Mouse (Mus musculus): Measurements from ENCODE around the gene Cpne9. TPM values are rescaled to one million over a fixed set of nuclear protein-coding genes. Genes with fewer than 3 reads are reported as not detected.

Gene Cpne9
- polyA plus RNA-seq, 2 experiments = 0.02 TPM; not detected in 1

DNA sequence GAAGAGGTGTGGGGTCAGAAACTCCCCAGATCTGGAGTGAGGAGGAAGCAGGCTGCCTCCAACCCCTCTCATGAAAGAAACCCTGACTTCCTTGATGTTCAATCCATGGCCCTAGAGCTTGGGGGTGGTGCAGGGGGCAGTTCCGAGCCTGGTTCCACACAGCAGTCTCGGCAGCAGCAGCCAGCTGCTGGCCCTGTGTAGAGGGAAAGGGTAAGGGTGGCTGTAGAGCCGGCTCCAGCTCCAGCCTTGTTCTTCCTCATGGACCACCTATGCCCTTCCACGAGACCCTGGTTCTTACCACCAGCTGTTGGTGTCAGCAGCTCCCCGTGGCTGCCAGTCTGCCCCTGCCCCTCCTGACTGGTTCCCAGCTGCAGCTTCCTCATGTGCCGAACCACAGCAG is 52.1 kb downstream of the Cpne9 start:
- Histone ChIP-seq H3K36me3 (replicated peaks; ENCODE audit: control insufficient read depth, insufficient read depth, low read depth) (no peaks in the 10 kb centered on the region; the same call in 1 of the 2 replicates), H3K27me3 (ENCODE audit: control insufficient read depth, insufficient read depth, low read length) (no peaks in the 10 kb centered on the region), H3K4me2 (ENCODE audit: low read depth) (no peak overlapping the region), H3K4me3 (ENCODE audit: insufficient read depth in 1 of 2, low read depth in 2 of 2, low read length in 2 of 2) (no peak overlapping the region), H3K27ac (no peak overlapping the region), H3K9ac (replicated peaks) (no peak overlapping the region), H3K4me1 (replicated peaks; ENCODE audit: control insufficient read depth in 2 of 2, insufficient read depth in 2 of 2, low read length in 1 of 2) (peaks cover 2 to 6% of the 10 kb centered on the region in 2 experiments; a peak in 3 of 4 replicates), H3K9me3 (ENCODE audit: control insufficient read depth, low read length) (no peaks in the 10 kb centered on the region)
- 64% methylated on average over 6 of the region's 6 CpGs for WGBS (ENCODE audit: insufficient replicate concordance)
- ATAC-seq (ENCODE audit: insufficient read depth) (no peak), DNase-seq (ENCODE audit: low read depth in 3 of 3, low spot score in 3 of 3) (no peak)
- TF ChIP-seq EP300 (IDR thresholded peaks at IDR 0.05; ENCODE audit: low read depth) = no peak

GRCm38 (mm10) chr6:113336852-113337620 is 54.9 kb downstream of the Cpne9 start:
- Histone ChIP-seq H3K4me3 (ENCODE audit: insufficient read depth in 1 of 2, low read depth in 2 of 2, low read length in 2 of 2) (no peak overlapping the region), H3K4me1 (replicated peaks; ENCODE audit: control insufficient read depth in 2 of 2, insufficient read depth in 2 of 2, low read length in 1 of 2) (peaks cover 2 to 7% of the 10 kb centered on the region in 2 experiments; a peak in 3 of 4 replicates), H3K27ac (no peak overlapping the region), H3K9me3 (ENCODE audit: control insufficient read depth, low read length) (no peaks in the 10 kb centered on the region), H3K4me2 (ENCODE audit: low read depth) (no peak overlapping the region), H3K36me3 (replicated peaks; ENCODE audit: control insufficient read depth, insufficient read depth, low read depth) (no peaks in the 10 kb centered on the region; the same call in 1 of the 2 replicates), H3K9ac (replicated peaks) (no peak overlapping the region), H3K27me3 (ENCODE audit: control insufficient read depth, insufficient read depth, low read length) (no peaks in the 10 kb centered on the region)
- ATAC-seq (ENCODE audit: insufficient read depth) (peak; percentile 29; the same call in 1 of the 2 replicates), DNase-seq (ENCODE audit: low read depth in 3 of 3, low spot score in 3 of 3) (no peak)
- WGBS (ENCODE audit: insufficient replicate concordance) = 31% methylated on average over 8 of the region's 8 CpGs
- TF ChIP-seq CTCF (IDR thresholded peaks at IDR 0.05; ENCODE audit: low read depth) = no peak
- TF ChIP-seq EP300 (IDR thresholded peaks at IDR 0.05; ENCODE audit: low read depth) = no peak

DNA sequence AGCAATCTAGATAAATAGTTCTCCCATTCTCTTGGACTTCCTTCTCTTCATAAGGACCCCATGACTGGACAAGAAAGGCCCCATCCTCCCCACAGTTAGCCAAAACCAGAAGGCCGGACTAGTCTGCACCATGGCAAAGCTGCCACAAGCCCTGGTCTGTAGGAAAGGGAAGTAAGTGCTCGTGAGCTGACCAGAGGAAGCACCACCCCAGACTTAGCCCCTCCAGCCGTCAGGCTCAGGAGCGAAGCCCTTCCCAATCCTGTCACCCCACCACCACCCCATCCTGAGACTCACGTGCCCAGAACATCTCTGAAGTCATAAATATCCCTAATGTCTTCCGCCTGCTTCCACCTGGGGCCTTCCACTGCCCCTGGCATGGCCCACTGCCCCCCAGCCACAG is 59.5 kb downstream of the Cpne9 start:
- H3K4me1 ChIP-seq (replicated peaks; ENCODE audit: control insufficient read depth in 2 of 2, insufficient read depth in 2 of 2, low read length in 1 of 2) = peaks cover 2 to 18% of the 10 kb centered on the region in 2 experiments; a peak in 3 of 4 replicates
- no peaks in the 10 kb centered on the region for H3K36me3 ChIP-seq (replicated peaks; ENCODE audit: control insufficient read depth, insufficient read depth, low read depth)
- H3K9ac ChIP-seq (replicated peaks) = no peak overlapping the region
- no peak overlapping the region for H3K4me3 ChIP-seq (ENCODE audit: insufficient read depth in 1 of 2, low read depth in 2 of 2, low read length in 2 of 2)
- TF ChIP-seq CTCF (IDR thresholded peaks at IDR 0.05; ENCODE audit: low read depth) (no peak), EP300 (IDR thresholded peaks at IDR 0.05; ENCODE audit: low read depth) (no peak)
- H3K27me3 ChIP-seq (ENCODE audit: control insufficient read depth, insufficient read depth, low read length) = no peaks in the 10 kb centered on the region
- no peak overlapping the region for H3K27ac ChIP-seq
- DNase-seq (ENCODE audit: low read depth in 3 of 3, low spot score in 3 of 3) (no peak), ATAC-seq (ENCODE audit: insufficient read depth) (no peak)
- no peak overlapping the region for H3K4me2 ChIP-seq (ENCODE audit: low read depth)
- H3K9me3 ChIP-seq (ENCODE audit: control insufficient read depth, low read length) = no peaks in the 10 kb centered on the region
- WGBS (ENCODE audit: insufficient replicate concordance) = 50% methylated on average over 6 of the region's 6 CpGs

DNA sequence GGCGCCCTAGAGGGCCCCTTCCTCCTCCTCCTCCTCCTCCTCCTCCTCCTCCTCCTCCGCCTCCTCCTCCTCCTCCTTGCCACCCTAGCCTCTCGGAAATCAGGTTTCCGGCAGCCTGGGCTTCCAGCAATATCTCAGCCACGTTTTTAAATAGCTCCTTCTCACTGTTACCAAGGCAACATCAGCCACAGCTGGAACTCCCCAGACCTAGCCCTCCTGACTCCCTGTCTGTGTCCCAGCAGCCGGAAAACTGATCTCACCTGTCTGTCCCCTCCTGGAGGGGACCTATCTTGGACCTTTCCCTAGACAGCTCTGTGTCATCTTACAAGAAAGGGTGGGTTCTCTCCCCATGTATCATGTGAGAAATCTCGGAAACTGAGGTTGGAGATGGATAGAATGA is 60.2 kb downstream of the Cpne9 start:
- DNase-seq (ENCODE audit: low read depth in 3 of 3, low spot score in 3 of 3) = no peak
- peaks cover 1 to 13% of the 10 kb centered on the region in 2 experiments; a peak in 3 of 4 replicates for H3K4me1 ChIP-seq (replicated peaks; ENCODE audit: control insufficient read depth in 2 of 2, insufficient read depth in 2 of 2, low read length in 1 of 2)
- WGBS (ENCODE audit: insufficient replicate concordance) = 33% methylated on average over 5 of the region's 7 CpGs
- no peak overlapping the region for H3K4me3 ChIP-seq (ENCODE audit: insufficient read depth in 1 of 2, low read depth in 2 of 2, low read length in 2 of 2)
- H3K9ac ChIP-seq (replicated peaks) = no peak overlapping the region
- no peak for ATAC-seq (ENCODE audit: insufficient read depth)
- no peaks in the 10 kb centered on the region for H3K9me3 ChIP-seq (ENCODE audit: control insufficient read depth, low read length)
- H3K27me3 ChIP-seq (ENCODE audit: control insufficient read depth, insufficient read depth, low read length) = no peaks in the 10 kb centered on the region
- no peak for TF ChIP-seq EP300 (IDR thresholded peaks at IDR 0.05; ENCODE audit: low read depth)
- no peak for TF ChIP-seq CTCF (IDR thresholded peaks at IDR 0.05; ENCODE audit: low read depth)
- peak overlapping the region; percentile 72; the same call in 1 of the 2 replicates for H3K4me2 ChIP-seq (ENCODE audit: low read depth)
- no peak overlapping the region for H3K27ac ChIP-seq
- H3K36me3 ChIP-seq (replicated peaks; ENCODE audit: control insufficient read depth, insufficient read depth, low read depth) = no peaks in the 10 kb centered on the region

Measured in liver, embryonic 14.5 days (tissue).